Mouse (Mus musculus): ENCODE measurements at regions not wholly inside any gene's neighbourhood (a gene's known extent, or its start where the extent isn't known, plus 50 kb on each side); places are given as distances from the start of the nearest gene placed in this dataset.
"Not testable (repeated sequence)": the region's sequence is repeated elsewhere in the genome, so short reads cannot be mapped to it uniquely, and the experiment has no call there.

GRCm38 (mm10) chr7:129689464-129689863, 97.8 kb downstream of the Wdr11 start:
- no peak for DNase-seq (ENCODE audit: low spot score)

- DNase-seq (ENCODE audit: low spot score) = no peak
Observed at GRCm38 (mm10) chr7:129690868-129691267, 99.2 kb downstream of the Wdr11 start.

DNA sequence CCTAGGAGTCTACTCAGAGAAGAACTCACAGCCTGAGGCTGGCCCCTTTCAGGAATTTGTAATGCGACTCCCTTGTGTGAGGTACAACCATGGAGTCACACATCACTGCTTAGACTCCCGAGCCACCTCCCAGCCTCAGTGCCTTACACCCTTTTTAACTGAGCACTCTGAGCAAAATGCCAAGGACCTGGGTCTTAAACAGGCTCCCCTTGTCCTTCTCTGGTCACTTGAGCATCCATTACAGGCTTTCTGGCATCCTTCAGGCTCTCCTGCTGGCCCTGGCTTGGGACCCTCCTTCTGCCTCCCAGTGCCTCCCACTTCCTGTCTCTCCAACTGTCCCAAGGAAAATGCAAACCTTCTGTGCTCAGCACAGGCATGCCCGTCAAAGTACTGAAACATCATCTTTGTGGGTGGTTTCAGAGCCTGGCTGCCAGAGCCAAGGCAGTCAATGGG, 100.0 kb downstream of the Wdr11 start:
- no peak for DNase-seq (ENCODE audit: low spot score)

- DNase-seq (ENCODE audit: low spot score) = no peak
Observed at GRCm38 (mm10) chr7:129693635-129694034, 102.0 kb downstream of the Wdr11 start.

DNA sequence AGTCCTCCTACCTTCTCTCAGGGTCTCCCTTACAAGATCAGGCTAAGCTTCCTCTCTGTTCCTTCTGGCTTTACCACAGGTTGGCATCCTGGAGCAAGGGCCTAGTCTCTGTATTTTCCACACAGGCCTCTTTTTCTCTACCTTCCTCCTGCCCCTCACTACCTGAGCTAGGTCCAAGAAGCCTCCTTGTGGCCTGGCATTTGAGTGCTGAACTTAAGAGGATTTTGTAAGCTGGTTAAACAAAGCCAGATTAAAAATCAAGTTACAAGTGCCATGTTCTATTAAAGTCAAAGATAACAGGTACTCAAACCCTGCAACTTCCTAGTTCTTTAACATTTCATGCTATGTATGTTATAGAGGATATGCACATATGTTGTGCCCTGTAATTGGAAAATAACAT, 102.5 kb downstream of the Wdr11 start:
- no peak for DNase-seq (ENCODE audit: low spot score)

DNA sequence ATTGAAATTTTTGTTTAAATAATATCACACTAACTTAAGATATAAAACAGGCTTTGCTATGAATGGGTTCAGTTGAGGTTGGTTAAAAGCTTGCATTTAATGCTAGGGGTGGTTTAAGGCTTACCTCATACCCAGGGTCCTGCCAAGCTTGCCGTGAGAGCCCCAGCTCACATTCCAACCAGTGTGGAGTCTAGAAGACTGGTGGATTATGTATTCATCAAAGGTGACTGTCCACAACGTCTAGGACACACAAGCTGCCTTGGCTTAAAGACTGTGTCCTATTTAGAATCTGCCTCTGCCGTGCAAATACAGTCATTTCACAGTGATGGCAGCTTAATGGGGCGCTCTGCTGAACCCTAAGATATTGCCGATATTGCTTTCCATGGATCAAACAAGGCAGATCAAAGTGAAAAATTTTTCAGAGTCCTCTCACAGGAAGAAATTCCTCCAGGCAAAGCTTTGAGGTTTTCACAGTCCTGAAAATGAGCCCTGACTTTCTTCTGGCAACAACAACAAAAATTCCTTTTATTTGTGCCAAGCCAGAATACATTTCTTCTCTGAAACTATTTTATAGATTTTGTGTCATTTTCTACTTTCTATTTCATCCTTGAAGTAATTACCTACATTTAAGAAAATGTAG, 108.4 kb downstream of the Wdr11 start:
- no peak for DNase-seq (ENCODE audit: low spot score)

DNA sequence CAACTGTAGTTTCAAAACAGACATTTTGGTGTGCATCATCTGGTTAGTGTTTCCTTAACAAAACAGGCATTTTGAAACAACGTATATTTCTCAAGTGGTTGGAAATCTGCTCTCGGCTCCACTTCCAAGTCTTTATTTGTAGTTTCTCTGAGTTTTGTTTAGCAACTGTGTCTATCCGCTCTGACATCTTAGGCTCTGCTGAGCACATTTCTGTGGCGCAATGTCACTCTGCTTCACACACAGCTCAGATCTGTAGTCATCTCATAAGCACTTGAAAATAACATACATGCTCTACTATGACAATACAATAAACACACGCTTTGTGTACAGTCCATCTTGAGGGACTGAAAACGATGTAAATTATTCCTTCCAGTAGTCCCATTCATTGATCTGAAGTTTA, 135.9 kb downstream of the Wdr11 start:
- DNase-seq (ENCODE audit: low spot score) = no peak

GRCm38 (mm10) chr7:129729709-129730238, 138.1 kb downstream of the Wdr11 start:
- no peak for DNase-seq (ENCODE audit: low spot score)

GRCm38 (mm10) chr7:129730785-129731352, 139.2 kb downstream of the Wdr11 start:
- no peak for DNase-seq (ENCODE audit: low spot score)

- no peak for DNase-seq (ENCODE audit: low spot score)
Observed at GRCm38 (mm10) chr7:129742657-129743056, 151.0 kb downstream of the Wdr11 start.

- DNase-seq (ENCODE audit: low spot score) = no peak
Observed at GRCm38 (mm10) chr7:129743955-129744666, 152.4 kb downstream of the Wdr11 start.

GRCm38 (mm10) chr7:129746639-129747038, 155.0 kb downstream of the Wdr11 start:
- no peak for DNase-seq (ENCODE audit: low spot score)

- no peak for DNase-seq (ENCODE audit: low spot score)
Observed at GRCm38 (mm10) chr7:129750936-129751335, 159.3 kb downstream of the Wdr11 start.

DNA sequence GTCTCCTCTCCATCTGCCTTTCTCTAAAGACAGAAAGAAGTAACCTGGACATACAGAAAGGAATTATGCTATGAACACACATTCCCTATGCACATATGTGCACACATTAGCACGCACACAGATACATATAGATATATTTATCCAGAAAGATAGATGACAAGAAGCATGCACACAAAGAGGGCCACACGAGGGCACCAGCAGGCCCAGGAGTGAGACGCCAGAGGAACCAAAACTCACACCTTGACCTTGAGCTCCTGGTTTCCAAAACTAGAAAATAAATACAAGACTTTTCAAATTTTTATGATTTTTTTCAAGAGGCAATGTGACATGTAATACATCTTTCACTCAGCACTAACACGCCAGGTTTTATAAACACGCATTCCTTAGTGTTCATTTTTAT, 163.1 kb downstream of the Wdr11 start:
- no peak for DNase-seq (ENCODE audit: low spot score)

DNA sequence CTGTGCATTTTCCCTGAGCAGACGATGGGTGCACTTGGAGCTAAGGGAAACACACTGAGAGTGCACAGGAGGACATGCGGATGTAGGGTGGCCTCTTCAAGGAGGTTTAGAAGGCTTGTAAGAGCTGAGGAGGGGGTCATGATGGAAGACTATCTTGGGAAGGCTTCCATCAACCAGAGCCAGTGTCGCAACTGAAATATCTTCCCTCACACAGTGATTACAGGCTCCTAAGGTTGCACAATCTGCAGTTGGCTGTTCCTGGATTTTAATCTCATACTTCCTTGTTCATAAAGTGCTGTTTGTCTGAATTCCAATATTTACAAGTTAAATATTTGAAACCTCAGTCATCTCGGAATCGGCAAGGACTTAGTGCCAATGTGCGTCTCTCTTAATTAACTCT, 164.5 kb downstream of the Wdr11 start:
- no peak for DNase-seq (ENCODE audit: low spot score)

DNA sequence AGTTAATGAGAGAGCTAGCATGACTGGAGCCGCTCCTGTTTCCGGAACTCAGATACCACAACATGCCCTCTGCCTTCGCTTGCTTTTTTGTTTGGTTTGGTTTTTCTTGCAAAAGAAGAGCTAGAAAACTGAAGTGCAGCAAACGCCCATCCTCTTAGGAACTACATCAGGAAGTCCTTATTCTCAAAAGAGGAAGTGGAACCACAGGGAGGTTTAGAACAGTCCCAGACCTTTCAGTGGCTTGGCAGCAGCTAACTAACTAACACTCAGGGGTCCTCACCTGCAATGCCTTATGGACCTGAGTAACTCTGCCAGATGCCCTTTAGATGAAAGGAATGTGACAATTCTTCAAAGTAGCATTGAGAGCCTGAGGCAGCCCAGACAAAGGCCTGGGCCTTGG, 168.2 kb downstream of the Wdr11 start:
- DNase-seq (ENCODE audit: low spot score) = no peak

DNA sequence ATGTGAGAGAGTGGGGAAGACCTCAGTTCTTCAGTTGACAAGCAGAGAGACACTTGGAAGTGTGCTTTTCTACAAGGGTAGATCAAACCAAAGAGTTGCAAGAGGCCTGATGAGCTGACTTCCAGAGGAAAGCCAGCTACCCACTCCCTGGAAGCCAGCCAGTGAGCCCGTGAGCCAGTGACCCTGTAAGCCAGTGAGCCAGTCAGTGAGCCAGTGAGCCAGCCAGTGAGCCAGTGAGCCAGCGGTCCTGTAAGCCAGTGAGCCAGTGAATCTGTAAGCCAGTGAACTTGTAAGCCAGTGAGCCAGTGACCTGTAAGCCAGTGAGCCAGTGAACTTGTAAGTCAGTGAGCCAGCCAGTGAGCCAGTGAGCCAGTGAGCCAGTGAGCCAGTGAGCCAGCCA, 168.7 kb downstream of the Wdr11 start:
- no peak for DNase-seq (ENCODE audit: low spot score)

- no peak for DNase-seq (ENCODE audit: low spot score)
Observed at GRCm38 (mm10) chr7:129763754-129764153, 172.1 kb downstream of the Wdr11 start.

DNA sequence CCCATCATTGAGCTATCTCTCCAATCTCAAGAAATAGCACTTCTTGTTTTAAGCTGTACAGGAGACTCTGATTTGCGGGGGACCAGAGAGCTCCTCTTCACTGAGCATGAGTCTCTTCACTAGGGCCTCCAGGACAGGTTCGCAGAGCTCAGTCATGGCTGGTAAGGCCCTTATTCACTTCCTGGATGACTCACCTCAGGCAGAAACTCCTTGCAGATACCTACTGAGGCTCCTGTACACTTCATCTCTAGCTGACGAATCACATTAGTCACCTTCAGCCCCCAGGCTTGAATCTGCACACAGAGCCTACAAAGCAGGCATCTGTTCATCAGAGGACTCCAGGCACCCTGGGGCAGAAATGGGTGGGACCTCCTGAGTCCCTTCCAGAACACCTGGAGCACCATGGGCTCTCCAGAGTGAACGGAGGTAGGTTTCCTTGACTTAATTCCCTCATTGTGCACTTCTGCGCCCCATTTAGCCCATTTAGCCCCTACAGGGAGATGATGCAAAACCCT, 172.8 kb downstream of the Wdr11 start:
- DNase-seq (ENCODE audit: low spot score) = no peak

DNA sequence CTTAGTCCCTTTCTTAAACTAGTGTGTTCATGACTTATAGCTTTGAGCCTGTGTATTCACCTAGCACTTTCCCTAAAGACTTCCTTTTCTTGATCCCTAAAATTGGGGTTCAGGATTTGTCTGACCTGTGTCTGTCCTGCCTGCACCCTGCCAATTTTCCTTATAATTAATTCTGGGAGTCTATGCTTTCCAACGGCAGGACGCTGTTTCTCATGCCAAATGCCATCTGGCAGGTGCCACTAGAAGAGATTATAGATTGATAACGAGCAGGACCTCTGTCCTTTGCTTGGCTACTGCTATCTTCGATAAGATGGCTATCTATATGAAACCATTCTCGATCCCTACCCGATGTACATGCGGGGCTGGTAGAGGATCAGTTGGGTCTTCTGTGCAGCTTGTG, 174.0 kb downstream of the Wdr11 start:
- DNase-seq (ENCODE audit: low spot score) = no peak

DNA sequence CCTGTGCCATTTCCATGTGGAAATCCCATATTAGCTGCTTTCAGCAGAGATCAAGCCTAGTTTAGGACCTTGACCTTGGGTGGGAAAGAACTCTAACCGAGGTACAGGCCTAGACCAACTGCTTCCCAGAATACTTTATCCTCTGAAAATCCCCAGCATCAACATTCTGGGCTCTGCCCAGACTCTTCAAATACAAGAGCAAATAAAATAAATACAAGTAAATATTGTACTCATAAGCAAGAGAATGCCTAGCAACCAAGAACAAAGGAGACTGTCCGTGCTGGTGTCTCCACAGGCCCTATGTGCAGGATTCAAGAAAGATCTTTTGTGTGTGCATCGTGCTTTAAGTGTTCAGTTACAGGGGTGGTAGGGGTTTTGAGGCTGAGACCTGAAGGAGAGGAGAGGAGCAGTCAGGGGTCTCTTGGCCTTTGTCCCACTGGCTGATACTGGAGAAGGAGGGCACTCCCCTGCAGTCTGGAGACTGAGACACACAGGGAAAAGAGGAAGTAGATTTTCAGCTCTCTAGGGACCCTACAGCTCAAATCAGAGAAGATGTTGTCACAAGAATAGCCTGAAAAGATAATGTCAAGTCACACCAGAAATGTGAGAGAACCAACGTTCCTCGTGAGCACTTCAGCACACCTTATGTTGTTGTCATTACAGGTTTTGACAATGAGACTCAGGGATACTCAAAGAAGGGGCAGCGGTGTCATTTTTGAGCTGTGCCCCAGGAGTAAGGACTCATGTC, 174.6 kb downstream of the Wdr11 start:
- DNase-seq (ENCODE audit: low spot score) = no peak

DNA sequence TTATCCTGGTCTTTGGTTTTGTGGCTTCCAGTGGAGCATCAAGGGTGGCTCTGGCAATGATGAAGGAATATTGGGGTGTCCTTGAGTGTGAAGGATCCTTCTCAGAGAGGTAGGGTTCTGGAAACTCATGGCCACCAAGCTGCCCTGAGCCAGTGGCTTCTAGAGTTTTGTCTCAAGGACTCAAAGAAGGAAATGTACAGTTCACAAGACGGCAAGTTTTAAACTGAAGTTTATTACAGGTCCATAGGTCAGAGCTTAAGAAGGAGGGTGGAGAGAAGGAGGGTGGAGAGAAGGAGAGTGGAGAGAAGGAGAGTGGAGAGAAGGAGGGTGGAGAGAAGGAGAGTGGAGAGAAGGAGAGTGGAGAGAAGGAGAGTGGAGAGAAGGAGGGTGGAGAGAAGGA, 178.0 kb downstream of the Wdr11 start:
- DNase-seq (ENCODE audit: low spot score) = not testable (repeated sequence)

All from testis, postnatal 14 days (tissue).